Mouse (Mus musculus): Measurements from ENCODE around the gene Fgl2. TPM values are rescaled to one million over a fixed set of nuclear protein-coding genes. Genes with fewer than 3 reads are reported as not detected.

Gene Fgl2
- polyA plus RNA-seq, 1 experiment from 2014 or later = 48.4 TPM

- Histone ChIP-seq H3K36me3 (ENCODE audit: inconsistent target) (no peaks in the 10 kb centered on the region), H3K4me3 (ENCODE audit: inconsistent target) (no peak overlapping the region)
- 95% methylated on average over 5 of the region's 5 CpGs for WGBS (ENCODE audit: missing documents)
Observed at GRCm38 (mm10) chr5:21370218-21370947, 2.1 kb upstream of the Fgl2 start.

GRCm38 (mm10) chr5:21371920-21372319 lies 522 bp upstream of the Fgl2 start:
- Histone ChIP-seq H3K36me3 (ENCODE audit: inconsistent target) (0 out of 2 replicates have a peak, but pooled peaks cover 7% of the 10 kb centered on the region), H3K27ac (no peak overlapping the region), H3K79me2 (ENCODE audit: inconsistent target) (peaks cover 35% of the 10 kb centered on the region; the same call in 1 of the 2 replicates), H3K4me3 (ENCODE audit: inconsistent target) (no peak overlapping the region)
- 69% methylated on average over 5 of the region's 5 CpGs for WGBS (ENCODE audit: missing documents)

More at GRCm38 (mm10) chr5:21370218-21370947, 2.1 kb upstream of the Fgl2 start:
- no peak overlapping the region for H3K27ac ChIP-seq
- H3K79me2 ChIP-seq (ENCODE audit: inconsistent target) = peaks cover 28% of the 10 kb centered on the region; the same call in 1 of the 2 replicates

GRCm38 (mm10) chr5:21373180-21373518 lies 707 bp downstream of the Fgl2 start:
- H3K36me3 ChIP-seq (ENCODE audit: inconsistent target) = 0 out of 2 replicates have a peak, but pooled peaks cover 11% of the 10 kb centered on the region
- WGBS (ENCODE audit: missing documents) = 25% methylated on average over 7 of the region's 7 CpGs
- H3K79me2 ChIP-seq (ENCODE audit: inconsistent target) = peaks cover 35% of the 10 kb centered on the region; the same call in 1 of the 2 replicates
- peak overlapping the region; percentile 43 for H3K4me3 ChIP-seq (ENCODE audit: inconsistent target)
- 0 out of 2 replicates have a peak overlapping the region, but pooled peaks have one; percentile 7 for H3K27ac ChIP-seq

DNA sequence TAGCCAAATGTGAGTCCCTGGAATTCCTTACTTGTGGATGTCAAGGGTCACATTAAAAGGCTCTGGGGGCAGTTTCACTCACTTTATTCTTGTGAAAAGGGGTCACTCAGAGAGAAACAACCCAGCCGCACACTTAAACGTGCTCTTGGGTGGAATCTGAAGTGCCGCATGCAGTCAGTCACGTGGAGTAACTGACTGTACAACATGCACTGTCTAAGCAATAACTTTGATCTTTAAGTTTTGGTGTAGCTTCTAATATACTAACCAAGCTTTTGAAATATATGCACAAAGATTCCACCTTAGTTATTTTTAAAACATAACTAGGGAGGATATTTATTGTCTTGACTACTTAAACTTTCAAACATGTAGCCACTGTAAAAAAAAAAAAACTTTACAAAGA lies 4.5 kb downstream of the Fgl2 start:
- H3K79me2 ChIP-seq (ENCODE audit: inconsistent target) = peaks cover 35% of the 10 kb centered on the region; the same call in 1 of the 2 replicates
- H3K36me3 ChIP-seq (ENCODE audit: inconsistent target) = 0 out of 2 replicates have a peak, but pooled peaks cover 12% of the 10 kb centered on the region
- H3K27ac ChIP-seq = no peak overlapping the region
- 94% methylated on average over 4 of the region's 4 CpGs for WGBS (ENCODE audit: missing documents)
- no peak overlapping the region for H3K4me3 ChIP-seq (ENCODE audit: inconsistent target)

GRCm38 (mm10) chr5:21378397-21378796 lies 6.0 kb downstream of the Fgl2 start:
- 0 out of 2 replicates have a peak, but pooled peaks cover 12% of the 10 kb centered on the region for H3K36me3 ChIP-seq (ENCODE audit: inconsistent target)
- H3K4me3 ChIP-seq (ENCODE audit: inconsistent target) = no peak overlapping the region
- 31% methylated on average over 2 of the region's 2 CpGs for WGBS (ENCODE audit: missing documents)
- peaks cover 26% of the 10 kb centered on the region; the same call in 1 of the 2 replicates for H3K79me2 ChIP-seq (ENCODE audit: inconsistent target)
- H3K27ac ChIP-seq = no peak overlapping the region

GRCm38 (mm10) chr5:21381986-21382385 lies 9.5 kb downstream of the Fgl2 start:
- Histone ChIP-seq H3K79me2 (ENCODE audit: inconsistent target) (no peaks in the 10 kb centered on the region; the same call in 1 of the 2 replicates), H3K4me3 (ENCODE audit: inconsistent target) (no peak overlapping the region), H3K27ac (no peak overlapping the region), H3K36me3 (ENCODE audit: inconsistent target) (0 out of 2 replicates have a peak, but pooled peaks cover 5% of the 10 kb centered on the region)
- 73% methylated on average over 6 of the region's 6 CpGs for WGBS (ENCODE audit: missing documents)

- Histone ChIP-seq H3K36me3 (ENCODE audit: inconsistent target) (0 out of 2 replicates have a peak, but pooled peaks cover 5% of the 10 kb centered on the region), H3K79me2 (ENCODE audit: inconsistent target) (no peaks in the 10 kb centered on the region), H3K4me3 (ENCODE audit: inconsistent target) (no peak overlapping the region), H3K27ac (no peak overlapping the region)
- 80% methylated on average over 6 of the region's 6 CpGs for WGBS (ENCODE audit: missing documents)
Observed at GRCm38 (mm10) chr5:21382678-21383077, 10.2 kb downstream of the Fgl2 start.

DNA sequence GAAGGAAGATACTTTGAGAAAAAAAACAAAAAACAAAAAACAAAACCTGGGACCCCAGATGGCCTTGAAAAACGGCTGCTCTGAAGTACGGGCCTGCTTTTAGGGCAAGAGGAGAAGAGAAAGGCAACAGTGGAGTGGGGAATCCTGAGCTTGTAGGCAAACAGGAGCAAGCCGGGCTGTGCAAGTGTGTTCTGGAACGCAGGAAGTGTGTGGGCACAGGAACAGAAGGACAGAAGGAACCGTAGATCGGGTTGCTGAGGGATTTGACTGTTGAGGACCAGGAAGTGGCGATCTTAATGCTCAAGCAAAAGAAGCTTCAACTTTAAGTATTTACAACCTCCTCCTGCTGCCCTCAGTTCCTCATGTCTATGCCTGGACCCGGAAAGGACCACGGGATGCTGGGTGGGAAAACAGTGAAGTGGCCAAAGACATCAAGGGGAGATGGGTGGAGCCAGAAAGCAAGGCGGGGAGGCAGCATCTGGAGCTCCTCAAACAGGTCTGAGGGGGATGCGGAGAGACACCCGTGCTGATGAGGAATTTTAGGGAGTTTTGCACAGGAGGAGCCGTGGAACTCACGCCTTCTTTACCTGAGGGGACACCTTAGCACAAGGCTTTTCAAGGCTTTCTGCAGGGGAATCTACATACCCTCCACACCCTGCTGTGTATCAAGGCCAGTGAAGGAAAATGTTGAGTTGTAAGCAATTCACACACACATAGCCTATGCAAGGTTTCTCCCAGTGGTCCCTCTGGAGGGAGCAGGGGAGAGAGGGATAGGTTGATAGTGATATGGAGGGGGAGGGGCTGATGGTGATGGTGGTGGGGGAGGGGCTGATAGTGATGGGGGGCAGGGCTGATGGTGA lies 11.2 kb downstream of the Fgl2 start:
- Histone ChIP-seq H3K27ac (no peak overlapping the region), H3K79me2 (ENCODE audit: inconsistent target) (no peaks in the 10 kb centered on the region), H3K36me3 (ENCODE audit: inconsistent target) (no peaks in the 10 kb centered on the region), H3K4me3 (ENCODE audit: inconsistent target) (no peak overlapping the region)
- WGBS (ENCODE audit: missing documents) = 43% methylated on average over 14 of the region's 14 CpGs

DNA sequence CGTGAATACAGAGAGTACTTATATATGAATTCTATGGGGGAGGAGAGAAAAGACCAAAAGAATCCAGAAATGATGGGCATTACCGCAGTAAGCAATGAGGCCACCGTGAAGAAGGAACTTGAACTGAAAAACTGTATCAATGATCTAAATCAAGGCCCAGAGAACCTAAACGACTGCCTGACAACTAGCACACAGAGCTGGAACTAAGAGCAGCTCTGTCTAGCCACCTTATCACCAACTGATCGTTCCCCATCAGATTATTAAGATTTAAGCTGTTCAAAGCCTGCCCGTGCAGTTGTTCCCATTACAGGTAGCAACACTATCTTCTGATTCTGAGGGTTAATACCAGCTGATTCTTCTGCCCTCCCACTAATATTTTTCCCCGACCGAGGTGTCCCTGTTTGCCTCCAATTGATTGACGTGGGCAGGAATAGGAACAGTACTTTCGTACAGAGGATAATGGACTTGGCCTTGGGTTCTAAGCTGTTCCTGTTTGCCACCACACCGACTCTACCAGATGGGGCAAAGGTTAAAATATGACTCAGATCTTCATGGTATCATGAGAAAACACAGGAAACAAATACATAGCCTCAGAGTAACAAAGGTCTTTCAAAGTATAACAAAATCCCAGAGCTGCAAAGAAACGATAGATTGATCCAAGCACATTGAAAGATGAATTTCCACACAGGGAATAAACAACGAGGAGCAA lies 12.0 kb downstream of the Fgl2 start:
- H3K27ac ChIP-seq = no peak overlapping the region
- no peaks in the 10 kb centered on the region for H3K79me2 ChIP-seq (ENCODE audit: inconsistent target)
- 82% methylated on average over 12 of the region's 13 CpGs for WGBS (ENCODE audit: missing documents)
- no peaks in the 10 kb centered on the region for H3K36me3 ChIP-seq (ENCODE audit: inconsistent target)
- no peak overlapping the region for H3K4me3 ChIP-seq (ENCODE audit: inconsistent target)

DNA sequence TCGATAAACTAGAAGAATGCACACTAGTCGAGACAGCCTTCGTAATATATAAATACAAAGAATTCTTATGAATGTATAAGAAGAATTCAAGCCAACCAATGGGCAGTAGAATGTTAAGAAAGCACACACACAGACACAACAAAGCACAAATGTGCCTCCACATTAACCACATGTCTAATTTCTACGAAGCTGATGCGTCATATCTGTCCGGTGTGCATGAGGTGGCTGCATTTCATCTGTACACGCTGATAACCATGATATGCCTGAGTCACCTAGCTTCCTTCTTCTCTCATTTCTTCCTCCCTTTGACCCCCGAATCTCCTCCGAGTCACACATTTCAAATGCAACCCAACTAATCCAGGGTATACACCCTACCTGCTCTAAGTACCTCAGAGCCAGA lies 12.5 kb downstream of the Fgl2 start:
- H3K36me3 ChIP-seq (ENCODE audit: inconsistent target) = no peaks in the 10 kb centered on the region
- no peaks in the 10 kb centered on the region for H3K79me2 ChIP-seq (ENCODE audit: inconsistent target)
- 66% methylated on average over 9 of the region's 9 CpGs for WGBS (ENCODE audit: missing documents)
- H3K4me3 ChIP-seq (ENCODE audit: inconsistent target) = no peak overlapping the region
- no peak overlapping the region for H3K27ac ChIP-seq

GRCm38 (mm10) chr5:21386432-21386831 lies 14.0 kb downstream of the Fgl2 start:
- WGBS (ENCODE audit: missing documents) = 25% methylated on average over 4 of the region's 4 CpGs
- Histone ChIP-seq H3K79me2 (ENCODE audit: inconsistent target) (no peaks in the 10 kb centered on the region), H3K4me3 (ENCODE audit: inconsistent target) (no peak overlapping the region), H3K36me3 (ENCODE audit: inconsistent target) (no peaks in the 10 kb centered on the region), H3K27ac (peak overlapping the region; percentile 50)

DNA sequence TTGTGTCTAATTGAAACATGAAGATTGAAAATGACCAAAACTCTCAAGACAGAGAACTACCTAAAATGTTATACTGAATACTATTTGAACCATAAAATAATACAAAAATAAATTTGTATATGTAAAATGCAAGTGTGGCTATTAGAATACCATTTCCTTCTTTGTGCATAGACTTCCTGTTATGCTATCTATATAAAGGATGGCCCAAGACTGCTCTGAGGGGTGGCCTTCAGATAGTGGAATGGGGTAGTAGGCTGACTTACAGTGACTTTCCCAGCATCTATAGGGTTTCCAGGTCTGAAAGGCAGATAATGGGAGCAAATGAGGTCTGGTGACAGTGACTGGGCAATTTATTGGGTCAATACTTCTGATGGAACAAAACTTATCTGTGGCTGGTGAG lies 14.9 kb downstream of the Fgl2 start:
- H3K4me3 ChIP-seq (ENCODE audit: inconsistent target) = no peak overlapping the region
- no peak overlapping the region for H3K27ac ChIP-seq
- H3K79me2 ChIP-seq (ENCODE audit: inconsistent target) = no peaks in the 10 kb centered on the region
- H3K36me3 ChIP-seq (ENCODE audit: inconsistent target) = no peaks in the 10 kb centered on the region

- no peaks in the 10 kb centered on the region for H3K36me3 ChIP-seq (ENCODE audit: inconsistent target)
- no peaks in the 10 kb centered on the region for H3K79me2 ChIP-seq (ENCODE audit: inconsistent target)
- H3K27ac ChIP-seq = no peak overlapping the region
- WGBS (ENCODE audit: missing documents) = 81% methylated on average over 4 of the region's 4 CpGs
- no peak overlapping the region for H3K4me3 ChIP-seq (ENCODE audit: inconsistent target)
Observed at GRCm38 (mm10) chr5:21388855-21389254, 16.4 kb downstream of the Fgl2 start.

GRCm38 (mm10) chr5:21391616-21392384 lies 19.4 kb downstream of the Fgl2 start:
- H3K27ac ChIP-seq = no peak overlapping the region
- no peaks in the 10 kb centered on the region for H3K36me3 ChIP-seq (ENCODE audit: inconsistent target)
- no peaks in the 10 kb centered on the region for H3K79me2 ChIP-seq (ENCODE audit: inconsistent target)
- 88% methylated on average over 12 of the region's 13 CpGs for WGBS (ENCODE audit: missing documents)
- H3K4me3 ChIP-seq (ENCODE audit: inconsistent target) = no peak overlapping the region
